Mouse (Mus musculus) retina, postnatal 1 day (tissue): ENCODE measurements around the gene Hipk1.

Experiments used
- DNase-seq: peaks from one replicate; pipeline ENCODE4 v3.0.0-alpha.2; 2012

Hipk1 gene

DNA sequence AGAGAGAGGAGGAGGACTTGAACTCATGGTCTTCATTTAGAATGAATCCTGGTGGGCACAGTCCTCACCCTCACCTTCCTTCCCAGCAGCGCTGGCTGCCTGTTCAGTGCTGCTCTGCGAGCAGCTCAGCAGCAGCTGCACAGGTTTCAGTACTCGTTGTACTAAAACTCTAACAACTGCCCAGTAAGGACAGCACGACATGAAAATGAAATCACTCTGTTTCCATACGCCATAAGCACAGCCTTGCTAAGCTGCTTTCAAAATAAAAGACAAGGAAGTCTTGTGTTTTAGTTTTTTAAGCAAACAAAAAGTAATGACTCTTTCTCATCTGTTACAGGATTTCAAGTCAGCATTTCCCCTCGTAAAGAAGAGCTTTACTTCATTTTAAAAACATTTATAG lies 48.2 kb downstream of the Hipk1 start:
- DNase-seq = no peak

DNA sequence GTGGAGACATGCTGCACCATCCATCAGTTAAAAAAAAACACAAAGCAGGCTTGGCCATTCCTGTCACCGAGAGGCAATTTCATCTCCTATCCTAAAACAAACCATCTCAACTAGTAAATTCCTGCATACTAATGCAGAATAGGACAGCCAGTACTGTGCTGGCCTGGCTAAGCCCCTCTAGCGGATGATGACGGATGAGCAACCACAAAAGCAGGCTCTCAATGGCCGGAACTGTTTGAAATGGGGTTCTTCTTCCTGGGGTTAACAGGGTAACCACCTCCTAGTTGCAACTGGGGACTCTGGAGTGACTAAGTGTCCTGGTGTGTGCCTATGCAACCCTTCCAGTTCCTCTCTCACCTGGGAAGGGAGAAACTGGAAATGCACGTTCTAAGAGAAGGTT lies 51.0 kb downstream of the Hipk1 start:
- DNase-seq = no peak

- no peak for DNase-seq
Measured at GRCm38 (mm10) chr3:103739329-103739728, 52.0 kb downstream of the Hipk1 start, which contains the start of gene Gm10964. TSS of gene Gm10964 (plus strand) at chr3:103739366.

- peak; percentile 90 for DNase-seq
Measured at GRCm38 (mm10) chr3:103737778-103738571, 53.4 kb downstream of the Hipk1 start, which contains the start of gene Olfml3. TSS of gene Olfml3 (minus strand) at chr3:103738001.

GRCm38 (mm10) chr3:103737061-103737754 lies 54.2 kb downstream of the Hipk1 start:
- DNase-seq = no peak

DNA sequence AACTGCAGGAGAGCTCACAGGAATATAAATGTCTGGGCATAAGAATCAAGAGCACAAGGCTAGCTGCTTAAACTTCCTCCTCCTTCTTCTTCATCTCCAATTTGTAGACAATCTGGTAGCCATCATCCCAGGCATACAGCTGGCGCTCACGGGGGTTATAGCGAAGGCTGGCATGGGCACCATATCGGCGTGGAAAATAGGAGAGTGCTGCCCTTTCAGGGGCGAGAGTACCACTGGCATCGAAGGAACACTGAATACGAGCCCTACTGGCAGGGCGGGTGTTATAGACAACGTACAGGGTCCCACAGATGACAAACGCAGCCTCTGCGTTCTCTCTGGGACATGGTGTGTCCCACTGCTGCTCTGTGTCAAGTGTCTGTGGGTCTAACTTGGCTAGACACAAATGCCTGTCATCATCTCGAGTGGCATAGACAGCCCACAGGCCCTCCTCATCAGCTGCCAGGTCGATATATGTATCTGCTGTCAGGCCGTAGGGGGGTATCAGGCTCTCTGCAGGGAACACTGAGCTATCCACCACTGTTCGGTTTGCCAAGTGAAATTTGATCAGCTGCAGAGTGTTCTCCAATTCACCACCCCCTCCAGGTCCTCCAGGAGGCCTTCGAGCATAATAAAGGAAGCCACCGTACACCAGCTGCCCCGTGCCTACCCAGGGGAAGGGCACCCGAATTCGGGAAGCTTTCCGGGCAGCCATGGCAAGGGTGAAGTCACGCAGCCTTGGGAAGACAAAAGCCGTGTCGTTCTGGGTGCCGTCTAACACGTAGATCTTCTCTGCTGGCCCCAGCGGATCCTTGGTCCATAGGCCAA lies 55.4 kb downstream of the Hipk1 start:
- DNase-seq = no peak

DNA sequence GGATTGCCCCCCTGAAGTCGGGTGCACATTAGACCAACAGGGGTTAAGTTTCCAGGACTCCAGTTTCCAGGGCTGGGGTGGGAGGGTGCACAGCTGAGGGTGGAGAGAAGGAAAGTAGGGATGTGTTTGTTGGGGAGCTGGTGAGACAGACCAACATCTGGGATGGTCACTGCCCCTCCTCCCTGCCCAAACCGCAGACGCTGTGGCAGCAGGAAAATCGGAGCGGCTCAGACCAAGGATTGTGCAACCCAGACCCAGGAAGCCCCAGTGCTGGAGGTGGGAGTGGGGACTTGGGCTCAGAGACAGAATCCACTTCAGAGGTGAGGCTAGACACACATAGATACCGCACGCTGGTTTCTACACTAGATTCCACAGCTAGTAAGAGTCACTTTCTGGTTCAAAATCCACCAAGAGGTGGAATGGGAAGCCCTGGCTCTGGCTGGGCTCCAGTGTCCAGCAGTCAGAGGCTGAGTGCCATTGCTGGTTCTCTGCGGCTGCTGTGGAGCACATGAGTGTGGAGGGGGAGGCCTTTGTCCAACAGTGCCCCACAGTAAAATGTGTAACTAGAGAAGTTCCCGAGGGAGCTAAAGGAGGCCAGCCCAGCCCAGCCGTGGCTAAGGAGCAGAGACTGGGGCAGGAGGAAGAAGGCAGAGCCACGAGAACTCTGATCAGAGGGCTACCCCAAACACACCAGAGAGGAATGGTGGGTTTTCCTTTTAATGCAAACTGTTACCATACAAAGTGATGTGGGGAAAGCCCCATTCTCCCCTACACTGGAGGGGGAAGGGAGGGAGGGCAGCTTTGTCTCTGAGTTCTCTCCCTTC lies 56.5 kb downstream of the Hipk1 start:
- peak; percentile 37 for DNase-seq

DNA sequence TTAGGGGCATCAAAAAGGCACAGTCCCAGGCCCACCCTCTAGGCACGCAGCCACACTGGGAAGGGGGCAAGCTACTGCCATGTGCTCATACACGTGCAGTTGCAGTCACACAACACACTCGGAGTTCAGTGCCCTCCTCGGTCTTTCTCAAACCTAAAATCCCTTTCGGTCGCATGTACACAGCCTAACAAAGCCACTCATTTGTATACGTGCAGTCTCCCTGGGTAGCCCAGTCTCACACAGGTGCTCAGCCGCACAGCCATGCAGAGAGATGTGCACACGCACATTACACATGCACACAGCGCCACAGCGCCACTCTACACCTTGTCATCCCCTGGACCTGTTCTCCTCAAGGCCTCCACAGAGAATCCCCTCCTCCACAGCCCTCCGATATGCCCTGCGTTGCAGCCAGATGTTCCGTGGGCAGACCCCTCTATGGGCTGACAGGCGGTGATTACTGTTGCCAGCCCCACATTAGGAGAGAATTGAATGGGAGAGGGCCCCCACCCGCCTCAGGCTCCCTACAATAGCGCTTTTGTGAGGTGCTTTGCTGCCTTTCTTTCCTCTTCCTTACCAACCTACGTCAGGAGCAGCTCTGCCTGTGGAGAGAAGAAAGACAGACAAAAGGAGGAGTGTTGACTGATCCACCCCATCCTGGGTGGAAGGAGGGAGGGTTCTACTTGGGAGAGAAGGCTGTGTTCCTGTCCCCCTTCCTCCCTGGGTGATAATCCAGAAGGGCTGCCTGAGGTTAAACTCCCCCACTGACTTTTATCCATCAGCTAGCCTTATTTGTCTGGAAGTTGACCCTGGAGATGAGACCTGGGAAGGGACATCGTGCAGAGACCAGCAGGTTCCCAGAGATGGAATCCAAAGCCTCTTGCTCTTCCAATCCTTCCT lies 57.3 kb downstream of the Hipk1 start:
- peak; percentile 65 for DNase-seq

DNA sequence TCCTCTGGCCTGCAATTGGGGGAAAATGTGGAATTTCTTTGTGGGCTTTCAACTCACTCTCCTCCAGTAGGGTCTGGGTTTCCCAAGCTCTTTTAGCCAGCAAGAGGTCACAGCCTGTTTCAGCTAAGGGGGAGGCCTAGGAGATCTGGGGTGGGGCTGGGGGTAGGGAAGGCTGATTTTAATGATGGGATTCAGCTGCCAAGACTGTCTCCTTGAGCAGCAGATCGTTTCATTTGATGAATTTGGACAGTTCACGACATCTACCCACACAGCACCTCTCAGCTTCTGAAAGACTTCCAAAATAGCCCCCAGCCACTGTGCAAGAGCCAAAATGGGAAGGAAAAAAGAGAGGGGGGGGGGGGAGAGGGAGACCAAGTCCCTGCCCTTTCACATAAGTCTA lies 58.2 kb downstream of the Hipk1 start:
- no peak for DNase-seq

- no peak for DNase-seq
Measured at GRCm38 (mm10) chr3:103732116-103732515, 59.2 kb downstream of the Hipk1 start.

DNA sequence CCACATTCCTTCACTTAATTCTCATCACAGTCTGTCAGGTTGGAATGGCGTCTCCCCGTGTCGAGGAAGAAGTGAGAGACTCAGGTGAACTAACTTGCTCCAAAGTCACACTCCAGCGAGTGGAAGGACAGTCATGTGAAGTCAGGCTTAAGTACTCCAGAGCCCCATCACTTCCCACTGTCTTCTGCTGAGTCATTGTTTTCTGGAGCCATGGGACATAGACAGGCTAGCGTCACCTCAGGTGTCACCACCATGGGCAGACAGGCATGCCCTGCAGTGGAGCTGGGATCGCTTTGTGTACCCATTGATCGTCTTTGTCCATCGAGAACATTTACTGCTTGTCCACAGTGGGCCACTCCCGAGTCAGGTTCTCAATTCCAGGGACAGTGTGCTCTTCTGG lies 61.5 kb downstream of the Hipk1 start:
- no peak for DNase-seq

DNA sequence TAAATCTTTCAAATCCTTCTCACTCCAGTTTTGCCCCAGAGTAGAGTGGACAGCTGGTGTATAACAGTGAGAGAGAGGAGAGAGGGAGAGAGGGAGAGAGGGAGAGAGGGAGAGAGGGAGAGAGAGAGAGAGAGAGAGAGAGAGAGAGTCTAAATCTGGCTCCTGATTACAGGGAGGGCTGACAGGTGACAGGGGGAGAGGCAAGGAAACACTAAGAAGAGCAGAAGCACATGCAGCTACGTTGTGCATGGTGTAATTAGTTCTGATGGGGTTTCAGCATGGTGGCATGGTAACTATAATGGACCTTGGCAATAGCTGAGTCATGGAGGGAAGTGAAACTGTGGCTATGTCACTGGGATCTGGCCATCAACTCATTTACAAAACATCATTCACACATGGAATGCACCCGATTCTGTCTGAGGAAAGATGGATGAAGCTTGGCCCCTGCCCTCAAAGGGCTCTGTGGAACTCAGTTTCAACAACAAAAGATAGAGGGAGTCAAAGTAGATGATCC lies 63.5 kb downstream of the Hipk1 start:
- no peak for DNase-seq

DNA sequence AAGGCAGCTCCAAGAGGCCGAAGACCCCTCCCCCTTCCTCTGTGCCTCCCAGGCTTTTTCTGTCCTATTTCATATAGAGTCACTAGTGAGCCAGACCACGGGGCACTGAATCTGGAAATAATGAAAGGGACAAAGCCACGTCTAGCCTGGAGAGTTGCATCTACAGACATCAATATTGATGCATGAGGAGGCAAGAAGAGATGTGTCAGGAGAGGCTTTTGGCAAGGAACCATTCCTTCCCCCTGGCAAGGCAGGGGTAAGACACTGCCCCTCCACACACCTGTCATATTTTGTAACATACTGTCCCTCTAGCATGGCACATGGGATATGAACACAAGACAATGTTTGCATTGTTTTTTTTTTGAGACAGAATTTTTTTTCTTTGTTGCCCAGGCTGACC lies 64.7 kb downstream of the Hipk1 start:
- DNase-seq = peak; percentile 72

- no peak for DNase-seq
Measured at GRCm38 (mm10) chr3:103724137-103724536, 67.2 kb downstream of the Hipk1 start.

DNA sequence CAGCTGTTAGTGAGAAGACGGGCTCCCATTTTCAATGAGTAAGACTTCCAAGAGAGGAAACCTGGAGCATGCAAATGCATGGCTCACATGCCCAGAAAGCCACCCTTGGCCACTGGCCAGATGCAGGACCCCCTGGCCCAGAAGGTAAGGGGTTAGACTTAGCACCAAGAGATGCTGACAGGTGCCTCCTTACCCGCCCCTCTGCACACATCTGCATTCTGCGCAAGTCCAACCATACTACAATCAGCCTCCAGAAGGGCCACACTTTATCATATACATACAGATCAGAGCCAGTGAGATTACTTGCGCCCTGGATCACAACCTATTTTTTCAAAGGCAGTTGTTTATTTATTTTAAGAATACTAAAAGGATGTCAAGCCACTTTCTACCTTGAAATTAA lies 72.6 kb downstream of the Hipk1 start:
- no peak for DNase-seq

DNA sequence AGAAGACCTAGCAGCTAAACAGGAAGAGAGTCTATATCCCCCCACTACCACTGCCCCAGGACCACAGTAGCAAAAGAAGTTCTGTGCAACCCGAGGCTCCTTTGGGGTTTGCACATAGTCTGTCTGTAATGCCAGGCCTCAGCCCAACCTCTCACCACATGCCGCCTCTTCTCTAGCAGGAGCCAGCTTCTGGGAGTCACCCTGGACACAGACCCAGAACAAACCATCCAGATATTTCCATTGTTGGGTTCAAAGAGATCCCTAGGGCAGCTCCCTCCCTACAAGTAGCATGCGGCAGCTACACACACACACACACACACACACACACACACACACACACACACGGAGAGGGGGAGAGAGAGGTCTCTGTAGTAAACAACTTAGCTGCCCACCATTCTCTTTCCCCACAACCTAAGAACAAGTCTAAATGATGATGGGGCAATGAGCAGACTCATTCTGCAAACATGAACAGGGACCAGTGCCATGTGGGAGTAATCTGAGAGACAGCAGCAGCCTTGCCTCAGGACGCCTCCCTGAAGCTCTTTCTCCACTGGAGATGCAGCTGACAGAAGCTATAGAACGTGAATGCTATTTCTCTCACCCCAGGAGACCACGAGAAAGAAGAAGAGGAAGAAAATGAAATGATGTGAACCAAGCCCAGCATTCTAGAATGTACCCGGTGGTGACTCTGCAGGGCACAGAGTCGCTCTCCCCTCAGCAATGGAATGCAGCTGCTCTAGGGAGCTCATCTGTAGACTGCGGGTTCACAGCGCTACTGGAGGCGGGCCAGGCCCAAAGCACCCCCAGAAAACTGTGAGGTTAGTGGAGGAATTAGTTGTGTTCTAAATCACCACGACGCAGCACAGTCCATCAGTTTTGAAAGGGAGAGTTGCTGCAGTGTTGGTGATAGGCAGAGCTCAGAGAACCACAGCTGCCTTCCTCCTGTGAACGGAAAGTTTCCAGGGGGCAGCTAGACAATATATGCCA lies 74.3 kb downstream of the Hipk1 start:
- no peak for DNase-seq

- DNase-seq = peak; percentile 89
Measured at GRCm38 (mm10) chr3:103715762-103716693, 75.3 kb downstream of the Hipk1 start.

- DNase-seq = no peak
Measured at GRCm38 (mm10) chr3:103714942-103715341, 76.4 kb downstream of the Hipk1 start.
